Mouse (Mus musculus) kidney, embryonic 15.5 days (tissue): Measurements from ENCODE around the gene Gon7. TPM values are rescaled to one million over a fixed set of nuclear protein-coding genes. Genes with fewer than 3 reads are reported as not detected.
A peak's percentile ranks its signal among the peaks of the same experiment; 100 is the strongest.

Experiments used
- ATAC-seq: fragments of 200-750 bp; cut with Nextera tagmentation; replicated peaks from 2 replicates; pipeline ENCODE4 v1.8.0; 2017; ENCODE audit warnings: moderate TSS enrichment; ENCODE audit not compliant: low FRiP score
- H3K27ac ChIP-seq: fragments of 300-500 bp; sonication (generic); 2 replicates; pipeline ENCODE4 v1.5.1; 2015; ENCODE audit warnings: mild to moderate bottlenecking, inconsistent platforms
- H3K27me3 ChIP-seq: fragments of 300-500 bp; sonication (generic); 2 replicates; pipeline ENCODE4 v1.6.1; 2015; ENCODE audit warnings: inconsistent platforms
- H3K36me3 ChIP-seq: fragments of 300-500 bp; sonication (generic); 2 replicates; pipeline ENCODE4 v1.6.1; 2015; ENCODE audit warnings: inconsistent platforms
- H3K4me1 ChIP-seq: fragments of 300-500 bp; sonication (generic); 2 replicates; pipeline ENCODE4 v1.6.1; 2015; ENCODE audit warnings: inconsistent platforms
- H3K4me2 ChIP-seq: fragments of 300-500 bp; sonication (generic); 2 replicates; pipeline ENCODE4 v1.6.1; 2015; ENCODE audit warnings: moderate library complexity, mild to moderate bottlenecking, inconsistent platforms
- H3K4me3 ChIP-seq: fragments of 300-500 bp; sonication (generic); replicated peaks from 2 replicates; pipeline ENCODE4 v1.5.1; 2015; ENCODE audit warnings: mild to moderate bottlenecking, inconsistent platforms
- H3K9ac ChIP-seq: fragments of 300-500 bp; sonication (generic); 2 replicates; pipeline ENCODE4 v1.6.1; 2015; ENCODE audit warnings: mild to moderate bottlenecking, inconsistent platforms
- H3K9me3 ChIP-seq: fragments of 300-500 bp; sonication (generic); replicated peaks from 2 replicates; pipeline ENCODE4 v1.6.1; 2016; ENCODE audit warnings: inconsistent platforms
- WGBS: fragments of 180-500 bp; shearing (Covaris S2); methylation state at CpG from one replicate; pipeline ENCODE4 v1.1.7; 2015; ENCODE audit warnings: mixed read lengths; 5-methylcytosine and 5-hydroxymethylcytosine counted together
- polyA plus RNA-seq: library from polyadenylated mRNA; unstranded; fragments of >200 nt; fragmentation: Nextera tagmentation; extraction: Ambion mirVana; gene quantifications from 2 replicates; pipeline ENCODE4 v1.2.1, GENCODE M21; 2015

The Gon7 gene
- polyA plus RNA-seq, 1 experiment from 2014 or later = 33.7 TPM

GRCm38 (mm10) chr12:102763696-102764095 lies 6.1 kb upstream of the Gon7 start:
- peaks cover 53% of the 10 kb centered on the region for H3K36me3 ChIP-seq
- no peak overlapping the region for H3K4me2 ChIP-seq
- H3K9ac ChIP-seq = no peak overlapping the region
- no peaks in the 10 kb centered on the region for H3K27me3 ChIP-seq
- ATAC-seq = no peak
- H3K4me1 ChIP-seq = peaks cover 15% of the 10 kb centered on the region
- no peaks in the 10 kb centered on the region for H3K9me3 ChIP-seq
- H3K4me3 ChIP-seq = no peak overlapping the region
- no peak overlapping the region for H3K27ac ChIP-seq

DNA sequence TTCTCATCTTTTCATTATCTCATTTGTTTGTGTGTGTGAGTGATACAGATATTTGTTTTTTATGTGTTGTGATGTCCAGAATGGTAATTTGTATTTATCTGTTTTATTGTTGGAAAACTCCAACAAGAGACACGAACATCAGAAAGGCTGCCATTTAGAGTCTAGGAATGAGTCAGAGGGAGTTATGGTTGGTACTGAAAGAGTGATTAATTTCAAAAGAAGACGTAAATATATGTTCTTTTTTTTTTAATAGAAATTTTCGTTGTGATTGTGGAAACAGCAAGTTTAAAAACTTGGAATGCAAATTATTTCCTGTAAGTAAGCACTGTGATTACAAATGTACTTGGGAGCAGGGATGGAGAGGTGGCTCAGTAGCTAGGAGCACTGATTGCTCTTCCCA lies 4.1 kb upstream of the Gon7 start:
- Histone ChIP-seq H3K27me3 (no peaks in the 10 kb centered on the region), H3K9me3 (no peaks in the 10 kb centered on the region), H3K9ac (no peak overlapping the region), H3K4me2 (no peak overlapping the region), H3K4me3 (no peak overlapping the region), H3K4me1 (peaks cover 18% of the 10 kb centered on the region), H3K36me3 (peaks cover 34% of the 10 kb centered on the region), H3K27ac (no peak overlapping the region)
- WGBS = 81% methylated on average over 3 of the region's 3 CpGs
- no peak for ATAC-seq

- Histone ChIP-seq H3K4me3 (peak overlapping the region; percentile 66), H3K27ac (no peak overlapping the region), H3K9me3 (no peaks in the 10 kb centered on the region), H3K4me1 (peaks cover 24% of the 10 kb centered on the region), H3K9ac (peak overlapping the region; percentile 63), H3K36me3 (peaks cover 26% of the 10 kb centered on the region), H3K27me3 (no peaks in the 10 kb centered on the region), H3K4me2 (peak overlapping the region; percentile 79)
- ATAC-seq = no peak
- 2% methylated on average over 5 of the region's 5 CpGs for WGBS
Observed at GRCm38 (mm10) chr12:102758936-102759335, 1.3 kb upstream of the Gon7 start.

GRCm38 (mm10) chr12:102758403-102758756 lies 777 bp upstream of the Gon7 start, which contains the start of gene Gm20604:
Gm20604 (minus strand) TSS chr12:102758672.
- Histone ChIP-seq H3K4me3 (peak within 1 kb of the TSS; percentile 66), H3K27me3 (no peaks in the 10 kb centered on the region), H3K9ac (peak within 1 kb of the TSS; percentile 82), H3K9me3 (no peaks in the 10 kb centered on the region), H3K27ac (peak within 1 kb of the TSS; percentile 97), H3K4me1 (peaks cover 24% of the 10 kb centered on the region), H3K36me3 (peaks cover 25% of the 10 kb centered on the region), H3K4me2 (peak within 1 kb of the TSS; percentile 79)
- no peak for ATAC-seq
- under 1% methylated on average over 10 of the region's 10 CpGs for WGBS

DNA sequence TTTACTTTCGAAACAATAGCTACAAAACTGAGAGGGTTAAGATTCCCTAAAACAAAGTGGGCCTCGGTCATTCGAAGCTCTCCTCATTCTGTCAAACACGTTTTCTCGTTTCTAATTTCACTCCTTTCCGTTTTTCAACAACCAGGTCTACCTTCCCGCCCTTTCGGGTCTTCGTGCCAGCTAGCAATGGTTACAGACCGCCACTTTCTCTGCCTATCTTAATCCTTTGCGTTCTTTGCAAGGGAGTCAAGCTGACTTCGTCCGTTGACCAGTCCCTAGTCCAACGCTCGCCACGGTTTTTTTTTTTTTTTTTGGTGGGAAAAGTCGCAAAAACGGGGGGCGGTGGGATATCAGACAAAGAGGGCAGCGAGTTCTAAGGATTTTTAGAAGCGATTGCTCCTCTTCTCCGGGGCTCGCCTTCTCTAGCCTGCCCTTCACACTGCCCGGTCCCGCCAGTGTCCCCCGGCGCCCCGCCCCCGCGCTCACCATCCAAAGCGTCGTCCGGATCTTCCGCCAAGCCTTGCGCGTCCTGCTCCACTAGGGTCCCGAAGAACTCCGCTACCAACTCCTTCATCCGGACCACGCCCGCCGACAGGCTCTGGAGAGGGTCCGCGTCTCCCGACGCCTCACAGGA lies 431 bp downstream of the Gon7 start:
- peak overlapping the region; percentile 82 for H3K9ac ChIP-seq
- H3K36me3 ChIP-seq = peaks cover 19% of the 10 kb centered on the region
- no peaks in the 10 kb centered on the region for H3K27me3 ChIP-seq
- peak; percentile 92 for ATAC-seq
- H3K4me3 ChIP-seq = peak overlapping the region; percentile 66
- peak overlapping the region; percentile 97 for H3K27ac ChIP-seq
- WGBS = 2% methylated on average over 46 of the region's 46 CpGs
- peaks cover 24% of the 10 kb centered on the region for H3K4me1 ChIP-seq
- H3K4me2 ChIP-seq = peak overlapping the region; percentile 79
- H3K9me3 ChIP-seq = no peaks in the 10 kb centered on the region

DNA sequence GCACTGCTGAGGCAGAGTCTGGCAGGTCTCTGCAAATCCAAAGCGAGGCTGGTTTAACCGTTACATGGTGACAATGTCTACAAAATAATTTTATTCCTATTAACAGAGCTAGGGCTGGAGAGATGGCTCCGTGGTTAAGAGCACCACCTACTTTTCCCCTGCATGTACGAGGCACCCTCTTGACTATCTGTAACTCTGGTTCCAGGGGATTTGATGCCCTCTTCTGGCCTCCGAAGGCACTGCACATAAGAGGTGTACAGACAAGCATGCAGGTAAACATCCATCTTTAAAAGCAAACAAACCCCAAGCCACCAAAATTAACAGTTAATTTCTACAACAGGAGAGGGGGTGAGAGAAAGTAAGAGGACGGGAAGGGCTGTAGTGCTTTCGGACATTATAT lies 1.3 kb downstream of the Gon7 start:
- Histone ChIP-seq H3K36me3 (peaks cover 15% of the 10 kb centered on the region), H3K4me3 (peak overlapping the region; percentile 66), H3K4me1 (peaks cover 24% of the 10 kb centered on the region), H3K27ac (no peak overlapping the region), H3K27me3 (no peaks in the 10 kb centered on the region), H3K9ac (peak overlapping the region; percentile 82; the same call in 1 of the 2 replicates), H3K4me2 (peak overlapping the region; percentile 79), H3K9me3 (no peaks in the 10 kb centered on the region)
- no peak for ATAC-seq
- 83% methylated on average over 7 of the region's 7 CpGs for WGBS

DNA sequence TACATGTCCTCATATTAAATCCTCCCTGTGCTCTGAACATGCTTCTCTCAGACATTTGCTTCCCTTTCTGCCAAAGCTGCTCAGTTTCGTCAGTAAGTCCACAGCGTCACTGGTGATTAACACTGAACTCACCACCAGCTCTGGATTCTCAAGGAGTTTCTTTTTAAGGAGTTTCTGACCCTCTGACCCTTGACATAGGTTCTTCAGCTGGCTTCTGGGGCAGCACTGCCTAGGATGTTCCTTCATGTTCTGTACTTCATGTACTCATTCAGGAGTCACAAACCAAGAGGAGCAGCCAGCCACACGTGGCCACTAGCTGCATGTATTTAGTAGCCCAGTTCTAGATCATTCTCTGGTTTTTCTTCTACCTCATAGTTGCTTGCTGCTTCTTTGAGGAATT lies 9.3 kb downstream of the Gon7 start:
- Histone ChIP-seq H3K4me1 (peaks cover 12% of the 10 kb centered on the region), H3K9me3 (no peaks in the 10 kb centered on the region), H3K4me3 (no peak overlapping the region), H3K36me3 (peaks cover 26% of the 10 kb centered on the region), H3K27me3 (no peaks in the 10 kb centered on the region), H3K4me2 (no peak overlapping the region), H3K27ac (no peak overlapping the region), H3K9ac (no peak overlapping the region)
- ATAC-seq = no peak
- WGBS = 83% methylated on average over 3 of the region's 3 CpGs

DNA sequence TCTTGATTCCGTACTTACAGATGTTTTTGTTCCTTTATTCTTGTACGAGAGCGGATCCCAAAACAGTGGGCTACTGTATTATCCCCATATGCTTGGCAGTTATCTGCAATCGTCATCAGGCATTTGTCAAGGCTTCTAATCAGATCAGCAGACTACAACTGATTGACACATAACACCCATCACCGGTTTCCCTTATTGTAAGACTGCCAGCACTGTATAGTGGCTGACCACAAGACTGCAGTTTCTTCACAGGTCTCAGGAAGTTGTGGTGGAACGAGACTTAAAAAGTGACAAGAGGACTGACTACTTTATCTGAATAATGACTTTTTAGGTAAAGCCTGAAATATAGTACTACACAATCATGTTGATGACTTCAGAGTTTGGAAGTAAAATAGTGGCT lies 12.8 kb downstream of the Gon7 start:
- 59% methylated on average over 6 of the region's 6 CpGs for WGBS
- peak overlapping the region; percentile 83; the same call in 1 of the 2 replicates for H3K4me3 ChIP-seq
- H3K4me2 ChIP-seq = peak overlapping the region; percentile 78
- peaks cover 33% of the 10 kb centered on the region for H3K36me3 ChIP-seq
- no peak overlapping the region for H3K9ac ChIP-seq
- H3K27me3 ChIP-seq = no peaks in the 10 kb centered on the region
- no peak overlapping the region for H3K27ac ChIP-seq
- H3K4me1 ChIP-seq = peaks cover 25% of the 10 kb centered on the region
- no peak for ATAC-seq
- H3K9me3 ChIP-seq = no peaks in the 10 kb centered on the region

GRCm38 (mm10) chr12:102743589-102744574 lies 13.7 kb downstream of the Gon7 start, which contains the start of the genes Moap1 and Tmem251:
Moap1 (minus strand) TSS chr12:102743661.
Tmem251 (plus strand) TSS chr12:102743762.
- WGBS = under 1% methylated on average over 63 of the region's 63 CpGs
- Histone ChIP-seq H3K36me3 (peaks cover 29% of the 10 kb centered on the region), H3K4me3 (peak within 1 kb of the TSS; percentile 83), H3K4me1 (peaks cover 25% of the 10 kb centered on the region), H3K27me3 (no peaks in the 10 kb centered on the region), H3K27ac (peak within 1 kb of the TSS; percentile 95), H3K9ac (peak within 1 kb of the TSS; percentile 83), H3K4me2 (peak within 1 kb of the TSS; percentile 78), H3K9me3 (no peaks in the 10 kb centered on the region)
- peak; percentile 98 for ATAC-seq

DNA sequence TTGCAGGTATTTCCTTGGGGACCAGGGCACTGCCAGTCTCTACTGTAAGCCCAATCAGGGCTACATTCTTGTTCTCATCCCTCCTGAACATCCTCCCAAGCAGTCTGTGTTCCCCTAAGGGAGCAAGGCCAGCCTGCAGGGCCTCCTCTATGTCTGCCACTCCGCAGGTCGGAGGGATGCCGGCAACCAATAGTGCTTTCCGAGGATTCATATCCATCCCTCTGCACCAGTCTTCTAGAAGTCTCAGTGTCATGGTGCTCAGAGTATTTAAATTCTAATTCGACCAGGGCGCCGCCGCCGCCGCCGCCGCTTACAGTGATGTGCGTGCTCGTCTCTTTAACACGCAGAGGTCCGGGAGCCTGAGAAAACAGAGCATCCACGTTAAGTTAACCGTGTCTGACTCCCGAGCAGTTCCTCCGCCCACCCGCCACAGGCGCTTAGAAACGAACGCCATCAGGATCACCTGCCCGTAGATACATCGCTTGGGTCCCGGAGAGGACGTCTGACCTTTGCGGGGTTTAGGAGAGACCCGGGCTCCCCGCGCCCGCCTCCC lies 14.5 kb downstream of the Gon7 start:
- Histone ChIP-seq H3K27ac (peak overlapping the region; percentile 95), H3K4me2 (peak overlapping the region; percentile 78), H3K27me3 (no peaks in the 10 kb centered on the region), H3K36me3 (peaks cover 22% of the 10 kb centered on the region), H3K9me3 (no peaks in the 10 kb centered on the region), H3K4me1 (peaks cover 25% of the 10 kb centered on the region), H3K4me3 (peak overlapping the region; percentile 83), H3K9ac (peak overlapping the region; percentile 83)
- ATAC-seq = peak; percentile 19
- under 1% methylated on average over 33 of the region's 33 CpGs for WGBS

GRCm38 (mm10) chr12:102742056-102742455 lies 15.5 kb downstream of the Gon7 start:
- Histone ChIP-seq H3K9ac (no peak overlapping the region), H3K4me3 (no peak overlapping the region)

DNA sequence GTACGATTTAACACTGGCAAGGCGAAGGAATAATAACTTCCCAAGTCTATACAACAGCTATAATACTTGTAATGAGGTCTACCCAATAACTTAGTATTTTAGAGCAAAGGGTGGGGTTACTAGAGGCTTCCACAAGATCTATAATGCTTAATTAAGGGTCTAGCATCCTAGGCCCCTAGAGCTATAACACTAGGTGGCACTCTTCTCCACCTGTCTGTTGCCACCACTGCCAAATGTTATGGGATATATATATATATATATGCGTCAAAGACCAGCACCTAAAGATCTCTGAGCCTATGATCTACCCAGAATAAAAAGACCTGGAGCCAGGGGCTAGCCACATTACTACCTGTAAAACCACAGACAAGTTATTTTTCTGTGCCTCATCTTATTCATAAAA lies 17.3 kb downstream of the Gon7 start:
- Histone ChIP-seq H3K4me2 (no peak overlapping the region), H3K9ac (no peak overlapping the region), H3K4me3 (no peak overlapping the region), H3K36me3 (peaks cover 7% of the 10 kb centered on the region), H3K27me3 (no peaks in the 10 kb centered on the region), H3K9me3 (no peaks in the 10 kb centered on the region), H3K4me1 (peaks cover 22% of the 10 kb centered on the region), H3K27ac (no peak overlapping the region)
- 70% methylated on average over 3 of the region's 3 CpGs for WGBS
- no peak for ATAC-seq

More at GRCm38 (mm10) chr12:102742056-102742455, 15.5 kb downstream of the Gon7 start:
- no peaks in the 10 kb centered on the region for H3K27me3 ChIP-seq
- H3K4me1 ChIP-seq = peaks cover 25% of the 10 kb centered on the region
- ATAC-seq = no peak
- WGBS = 82% methylated on average over 7 of the region's 7 CpGs
- H3K9me3 ChIP-seq = no peaks in the 10 kb centered on the region
- no peak overlapping the region for H3K4me2 ChIP-seq
- H3K36me3 ChIP-seq = peaks cover 13% of the 10 kb centered on the region
- H3K27ac ChIP-seq = no peak overlapping the region
